Mouse (Mus musculus): Measurements from ENCODE around the gene Gpc4.

The Gpc4 gene

GRCm38 (mm10) chrX:52151100-52151499, 14.0 kb downstream of the Gpc4 start:
- DNase-seq (ENCODE audit: low read depth in 2 of 2, low spot score in 2 of 2), result no peak

GRCm38 (mm10) chrX:52145563-52145962, 19.5 kb downstream of the Gpc4 start:
- DNase-seq (ENCODE audit: low read depth in 2 of 2, low spot score in 2 of 2), result no peak

GRCm38 (mm10) chrX:52144491-52144890, 20.6 kb downstream of the Gpc4 start:
- no peak for DNase-seq (ENCODE audit: low read depth in 2 of 2, low spot score in 2 of 2)

- DNase-seq (ENCODE audit: low read depth in 2 of 2, low spot score in 2 of 2), result no peak
Observed at GRCm38 (mm10) chrX:52140316-52140715, 24.7 kb downstream of the Gpc4 start.

- DNase-seq (ENCODE audit: low read depth in 2 of 2, low spot score in 2 of 2), result no peak
Observed at GRCm38 (mm10) chrX:52138461-52139075, 26.5 kb downstream of the Gpc4 start.

GRCm38 (mm10) chrX:52138033-52138432, 27.0 kb downstream of the Gpc4 start:
- DNase-seq (ENCODE audit: low read depth in 2 of 2, low spot score in 2 of 2), result no peak

GRCm38 (mm10) chrX:52136525-52136924, 28.5 kb downstream of the Gpc4 start:
- no peak for DNase-seq (ENCODE audit: low read depth in 2 of 2, low spot score in 2 of 2)

- DNase-seq (ENCODE audit: low read depth in 2 of 2, low spot score in 2 of 2), result no peak
Observed at GRCm38 (mm10) chrX:52129604-52130003, 35.4 kb downstream of the Gpc4 start.

GRCm38 (mm10) chrX:52128794-52129193, 36.3 kb downstream of the Gpc4 start:
- no peak for DNase-seq (ENCODE audit: low read depth in 2 of 2, low spot score in 2 of 2)

- no peak for DNase-seq (ENCODE audit: low read depth in 2 of 2, low spot score in 2 of 2)
Observed at GRCm38 (mm10) chrX:52113651-52114050, 51.4 kb downstream of the Gpc4 start.

GRCm38 (mm10) chrX:52109663-52110062, 55.4 kb downstream of the Gpc4 start:
- no peak for DNase-seq (ENCODE audit: low read depth in 2 of 2, low spot score in 2 of 2)

GRCm38 (mm10) chrX:52108966-52109365, 56.1 kb downstream of the Gpc4 start:
- no peak for DNase-seq (ENCODE audit: low read depth in 2 of 2, low spot score in 2 of 2)

GRCm38 (mm10) chrX:52103771-52104170, 61.3 kb downstream of the Gpc4 start:
- DNase-seq (ENCODE audit: low read depth in 2 of 2, low spot score in 2 of 2), result no peak

- no peak for DNase-seq (ENCODE audit: low read depth in 2 of 2, low spot score in 2 of 2)
Observed at GRCm38 (mm10) chrX:52101940-52102339, 63.1 kb downstream of the Gpc4 start.

- DNase-seq (ENCODE audit: low read depth in 2 of 2, low spot score in 2 of 2), result no peak
Observed at GRCm38 (mm10) chrX:52101445-52101844, 63.6 kb downstream of the Gpc4 start.

GRCm38 (mm10) chrX:52087726-52088348, 77.2 kb downstream of the Gpc4 start:
- DNase-seq (ENCODE audit: low read depth in 2 of 2, low spot score in 2 of 2), result no peak

GRCm38 (mm10) chrX:52086885-52087573, 78.0 kb downstream of the Gpc4 start:
- DNase-seq (ENCODE audit: low read depth in 2 of 2, low spot score in 2 of 2), result no peak

- DNase-seq (ENCODE audit: low read depth in 2 of 2, low spot score in 2 of 2), result no peak
Observed at GRCm38 (mm10) chrX:52083557-52083956, 81.5 kb downstream of the Gpc4 start.

- no peak for DNase-seq (ENCODE audit: low read depth in 2 of 2, low spot score in 2 of 2)
Observed at GRCm38 (mm10) chrX:52072410-52072809, 92.6 kb downstream of the Gpc4 start.

GRCm38 (mm10) chrX:52053416-52053815, 111.6 kb downstream of the Gpc4 start:
- DNase-seq (ENCODE audit: low read depth in 2 of 2, low spot score in 2 of 2), result no peak

GRCm38 (mm10) chrX:52052011-52052410, 113.0 kb downstream of the Gpc4 start:
- DNase-seq (ENCODE audit: low read depth in 2 of 2, low spot score in 2 of 2), result no peak

- DNase-seq (ENCODE audit: low read depth in 2 of 2, low spot score in 2 of 2), result no peak
Observed at GRCm38 (mm10) chrX:52050941-52051340, 114.1 kb downstream of the Gpc4 start.

All from CD8-positive naive resting alpha-beta T cell, adult 2 months (primary cell).